In genomic region chr2:132498344-132498743, GRCm38 (mm10) we compare ENCODE assay signal across 19 mouse cellular contexts.
DNase-seq lines count a peak whose midpoint lies in the region; TF ChIP-seq lines count a peak whose summit lies in the region.
"Had no signal": no experiment of that assay in that cellular context is flagged by ENCODE, and none has a peak within 500 bp of the region (broad histone marks: within the 10 kb centered on the region; RNA-seq: fewer than 3 reads in every experiment).

No protein-coding gene starts in this region.

- no peak overlapping the region for H3K4me3 ChIP-seq in myocyte
- no peak overlapping the region for H3K4me3 ChIP-seq in cerebellum, adult 2 months (replicated peaks; ENCODE audit: insufficient read depth, low read depth, low read length)
- H3K4me3 ChIP-seq: embryonic facial prominence, embryonic 13.5 days; forebrain, embryonic 12.5 days; gastrocnemius, adult 2 months; heart, embryonic 10.5 days; hindbrain, embryonic 13.5 days had no signal

- intact Hi-C loops in heart, postnatal 10 days (cut with DNase I) = no loop called here

- WGBS in cerebellum, adult 2 months = 89% methylated on average over 3 of the region's 3 CpGs

- H3K27ac ChIP-seq in cerebellum, adult 2 months (ENCODE audit: insufficient read depth, low read length) = no peak overlapping the region
- H3K27ac ChIP-seq: embryonic facial prominence, embryonic 13.5 days; forebrain, embryonic 12.5 days; gastrocnemius, adult 2 months; heart, embryonic 10.5 days; hindbrain, embryonic 13.5 days had no signal

- no peak overlapping the region for H3ac ChIP-seq in myocyte (ENCODE audit: control insufficient read depth, insufficient read length)

- TF ChIP-seq CTCF in cerebellum, adult 2 months (IDR thresholded peaks at IDR 0.05; ENCODE audit: borderline replicate concordance, insufficient read depth, low read depth, low read length) = no peak

- no peak overlapping the region for H3K4me2 ChIP-seq in myocyte (ENCODE audit: low read depth)
- H3K4me2 ChIP-seq: embryonic facial prominence, embryonic 13.5 days; forebrain, embryonic 12.5 days; hindbrain, embryonic 13.5 days had no signal

- H3K4me1 ChIP-seq in cerebellum, adult 2 months (ENCODE audit: control insufficient read depth, insufficient read depth, low read length) = no peaks in the 10 kb centered on the region
- H3K4me1 ChIP-seq: embryonic facial prominence, embryonic 13.5 days; forebrain, embryonic 12.5 days; heart, embryonic 10.5 days; hindbrain, embryonic 13.5 days had no signal

- TF ChIP-seq POLR2A in myocyte (IDR thresholded peaks at IDR 0.05; ENCODE audit: insufficient read length, low read depth) = no peak
- TF ChIP-seq POLR2A in cerebellum, adult 2 months (IDR thresholded peaks at IDR 0.05; ENCODE audit: borderline replicate concordance, insufficient read depth, low read length) = no peak

- H3K36me3 ChIP-seq in myocyte (ENCODE audit: control insufficient read depth, insufficient read depth) = no peaks in the 10 kb centered on the region
- H3K36me3 ChIP-seq: embryonic facial prominence, embryonic 13.5 days; forebrain, embryonic 12.5 days; heart, embryonic 10.5 days; hindbrain, embryonic 13.5 days had no signal

- no peaks in the 10 kb centered on the region for H3K79me2 ChIP-seq in myocyte (ENCODE audit: control insufficient read depth, insufficient read depth)

- H3K27me3 ChIP-seq in myocyte (ENCODE audit: control insufficient read depth, insufficient read depth, insufficient read length) = peaks cover 9% of the 10 kb centered on the region
- no peaks in the 10 kb centered on the region for H3K27me3 ChIP-seq in cerebellum, adult 2 months (ENCODE audit: control insufficient read depth, insufficient read depth, low read length)
- H3K27me3 ChIP-seq: embryonic facial prominence, embryonic 13.5 days; forebrain, embryonic 12.5 days; hindbrain, embryonic 13.5 days had no signal

- DNase-seq in heart, adult 11 months = peak; percentile 41
- no peak for DNase-seq in heart, postnatal 10 days
- peak; percentile 72 for DNase-seq in thymus, postnatal 0 days (ENCODE audit: low spot score)
- peak; percentile 55 to 79 for DNase-seq in thymus, postnatal 36 days
- no peak for DNase-seq in cerebellum, adult 2 months
- no peak for DNase-seq in cerebellum, adult 11 months
- DNase-seq: adrenal gland, postnatal 10 days; cerebellum, adult 11-12 months; cerebellum, adult 9-11 months; cerebellum, postnatal 36 days; gastrocnemius, adult 2 months; gastrocnemius, postnatal 36 days; heart, adult 18-20 months; heart, postnatal 14 days had no signal

TF ChIP-seq in myocyte, 11 proteins besides CTCF, POLR2A, EP300 and RAD21:
- TF ChIP-seq MYOG (IDR thresholded peaks at IDR 0.05; ENCODE audit: control insufficient read depth in 1 of 3, insufficient read depth in 1 of 3, insufficient read length in 2 of 3, low read depth in 2 of 3) (peak in 2 of 3 experiments; percentile 67 to 69), SRF (IDR thresholded peaks at IDR 0.05; ENCODE audit: control insufficient read depth, insufficient read length, low read depth) (no peak), MYOD1 (IDR thresholded peaks at IDR 0.05; ENCODE audit: control insufficient read depth in 1 of 3, insufficient read length in 2 of 3, low read depth in 2 of 3) (peak in 1 of 3 experiments; percentile 75), POLR2AphosphoS2 (IDR thresholded peaks at IDR 0.05; ENCODE audit: insufficient read length, low read depth) (no peak), CEBPB (IDR thresholded peaks at IDR 0.05; ENCODE audit: insufficient read depth, poor library complexity, severe bottlenecking) (no peak), E2F4 (IDR thresholded peaks at IDR 0.05; ENCODE audit: insufficient read depth) (no peak)

Comparison
In these comparisons a context has a peak if more than half of its experiments do, and no peak if none do; other contexts are left out.
1. DNase-seq: peak in heart, adult 11 months (single experiment), thymus, postnatal 0 days (single experiment) and thymus, postnatal 36 days (2 of 2); none in heart, postnatal 10 days (0 of 2), cerebellum, adult 2 months (0 of 2) and cerebellum, adult 11 months (single experiment).